Mouse (Mus musculus): ENCODE measurements around the gene Ctnnd1.
"Not testable (repeated sequence)": the region's sequence is repeated elsewhere in the genome, so short reads cannot be mapped to it uniquely, and the experiment has no call there.

Gene Ctnnd1

DNA sequence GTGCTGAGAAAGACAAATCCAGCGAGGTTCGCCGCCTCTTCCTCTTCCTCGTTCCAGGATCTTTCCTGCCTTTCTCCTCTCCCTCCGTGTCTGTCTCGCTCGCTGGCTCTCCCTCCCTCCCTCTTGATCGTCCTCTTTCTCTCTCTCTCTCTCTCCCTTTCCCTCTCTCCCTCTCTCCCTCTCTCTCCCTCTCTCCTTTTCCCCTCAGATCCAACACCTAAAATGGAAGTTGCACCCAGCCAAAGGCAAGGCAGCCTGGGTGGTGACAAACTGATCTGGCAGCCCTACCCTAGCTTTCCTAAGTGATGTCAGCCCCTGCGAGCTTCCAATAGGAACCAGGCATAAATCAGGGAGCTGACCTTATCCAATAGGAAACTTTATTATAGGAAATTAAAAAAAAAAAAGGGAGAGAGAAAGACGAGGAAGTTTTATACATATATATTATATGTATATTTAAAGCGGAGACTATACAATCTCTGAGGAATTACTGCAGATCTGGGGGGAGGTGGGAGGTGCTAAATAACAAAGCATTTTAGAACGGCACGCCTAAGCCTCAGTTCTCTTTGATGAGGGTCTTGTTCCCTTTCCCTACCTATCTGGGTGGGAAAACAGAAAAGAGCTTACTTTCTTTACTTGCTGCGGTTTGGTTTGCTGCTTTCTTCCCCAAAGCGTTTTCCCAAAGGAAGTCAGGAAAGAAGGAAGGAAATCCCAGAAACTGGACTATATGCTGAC is at the start of gene Ctnnd1:
Gene Ctnnd1 (minus strand): TSS at position 302 of the 732 bp plus-strand sequence.
- in situ Hi-C loops (cut with MboI; ENCODE audit: low sequenced_read_pairs): no loop called here

DNA sequence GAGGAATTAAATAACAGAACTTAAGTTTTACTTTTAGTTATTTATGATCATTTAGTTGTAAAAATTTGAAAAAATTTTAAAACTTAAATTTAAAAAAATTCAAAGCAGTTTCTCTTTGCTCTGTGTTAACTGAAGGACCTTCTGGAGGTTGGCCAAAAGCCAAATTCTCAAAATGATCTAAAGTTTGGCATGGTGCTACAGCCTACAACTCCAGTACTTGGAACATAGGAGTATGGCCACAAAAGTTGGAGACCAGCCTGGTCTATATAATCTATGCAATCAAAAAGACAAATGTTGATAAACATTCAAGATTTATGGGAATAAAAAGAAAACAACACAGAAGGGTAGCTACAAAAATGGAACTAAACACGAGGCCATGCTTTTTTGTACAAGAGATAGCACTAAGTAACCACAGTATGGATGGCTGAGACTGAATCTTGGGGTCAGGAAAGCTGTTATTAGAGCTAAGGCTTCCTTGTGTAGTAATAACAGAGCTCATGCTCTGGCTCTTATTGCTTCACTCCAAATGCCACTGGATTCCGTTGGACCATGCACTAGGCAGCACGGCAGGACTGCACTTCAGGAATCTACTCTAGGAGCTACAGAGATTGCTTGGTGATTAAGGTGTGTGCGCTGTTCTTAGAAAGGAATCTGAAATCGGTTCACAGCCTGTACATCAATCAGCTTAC is 44.6 kb upstream of the Ctnnd1 start:
- in situ Hi-C loops (cut with MboI; ENCODE audit: low sequenced_read_pairs): no loop called here

DNA sequence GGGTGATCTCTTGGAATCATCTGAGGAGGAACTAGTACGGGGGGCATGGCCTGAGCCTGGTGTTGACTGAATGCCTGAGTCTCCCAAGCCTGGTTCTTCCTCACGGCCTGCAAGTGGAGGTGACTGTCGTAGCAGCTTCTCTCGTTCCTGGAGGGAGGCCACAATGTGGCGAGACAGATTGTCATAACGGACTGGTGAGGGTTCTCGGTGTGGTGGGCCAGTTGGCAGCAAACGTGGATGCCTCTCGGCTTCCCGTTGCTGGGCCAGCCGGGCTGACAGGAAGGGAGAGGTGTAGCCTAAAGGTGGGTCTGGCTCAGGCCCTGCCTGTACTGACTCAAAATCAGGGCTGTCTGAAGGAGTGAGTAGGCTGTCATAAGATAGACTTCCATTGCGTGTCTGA is 39.5 kb upstream of the Ctnnd1 start:
- in situ Hi-C loops (cut with MboI; ENCODE audit: low sequenced_read_pairs): no loop called here

DNA sequence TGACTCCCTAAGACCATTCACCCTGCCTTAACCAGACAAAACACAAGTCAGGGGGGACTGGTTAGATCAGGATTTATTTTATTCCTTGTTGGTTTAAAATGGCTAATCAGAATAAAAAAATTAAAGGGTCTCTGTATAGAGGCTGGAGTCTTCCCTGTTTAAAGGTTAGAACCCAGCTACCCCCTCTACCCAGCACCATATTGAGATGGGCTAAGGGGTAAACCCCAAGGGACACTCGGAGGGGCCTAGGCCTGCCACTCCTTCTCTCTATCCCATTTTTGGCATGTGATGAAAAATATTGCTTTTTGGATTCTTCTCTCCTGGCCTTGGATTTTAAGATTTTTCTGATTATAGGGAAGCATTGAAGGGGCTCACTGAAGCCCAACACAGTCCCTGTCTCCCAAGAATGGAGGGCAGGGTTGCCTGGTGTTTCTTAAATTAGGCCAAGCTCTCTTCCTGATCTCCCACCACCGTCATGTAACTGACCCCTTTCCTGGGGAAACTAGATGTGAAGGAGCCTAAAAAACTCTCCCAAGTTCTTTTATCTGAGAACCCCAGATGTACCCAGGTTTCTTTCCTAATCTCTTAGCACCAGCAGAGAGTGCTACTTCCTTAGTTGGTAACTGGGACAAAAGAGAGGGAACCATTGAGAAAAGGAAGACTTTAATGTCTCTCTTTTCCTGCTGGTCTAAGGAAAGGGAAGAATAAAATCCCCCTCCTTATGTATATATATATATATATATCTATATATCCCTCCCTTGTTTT is 37.7 kb upstream of the Ctnnd1 start:
- in situ Hi-C loops (cut with MboI; ENCODE audit: low sequenced_read_pairs): no loop called here

DNA sequence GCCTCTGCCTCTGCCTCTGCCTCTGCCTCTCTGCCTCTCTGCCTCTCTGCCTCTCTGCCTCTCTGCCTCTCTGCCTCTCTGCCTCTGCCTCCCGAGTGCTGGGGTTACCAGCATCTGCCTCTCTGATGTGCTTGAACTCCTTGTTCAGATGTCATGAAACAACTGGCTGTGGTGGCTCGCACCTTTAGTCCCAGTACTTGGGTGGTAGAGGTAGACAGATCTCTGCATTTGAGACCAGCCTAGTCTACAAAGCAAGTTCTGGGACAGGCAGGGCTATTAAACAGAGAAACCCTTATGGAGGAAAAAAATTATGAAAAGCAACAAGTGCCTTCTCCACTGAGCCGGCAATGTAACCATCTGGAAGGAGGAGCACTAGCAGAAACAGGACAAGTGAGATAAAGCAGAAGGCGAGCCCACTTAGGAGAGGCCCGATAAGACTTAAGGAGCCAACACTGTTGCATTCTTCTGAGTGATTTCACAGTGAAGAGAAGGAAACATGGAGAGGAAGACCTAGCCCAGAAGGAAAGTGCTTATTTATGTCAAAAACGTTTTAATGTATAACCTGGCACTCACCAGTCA is 32.1 kb upstream of the Ctnnd1 start:
- in situ Hi-C loops (cut with MboI; ENCODE audit: low sequenced_read_pairs): no loop called here

DNA sequence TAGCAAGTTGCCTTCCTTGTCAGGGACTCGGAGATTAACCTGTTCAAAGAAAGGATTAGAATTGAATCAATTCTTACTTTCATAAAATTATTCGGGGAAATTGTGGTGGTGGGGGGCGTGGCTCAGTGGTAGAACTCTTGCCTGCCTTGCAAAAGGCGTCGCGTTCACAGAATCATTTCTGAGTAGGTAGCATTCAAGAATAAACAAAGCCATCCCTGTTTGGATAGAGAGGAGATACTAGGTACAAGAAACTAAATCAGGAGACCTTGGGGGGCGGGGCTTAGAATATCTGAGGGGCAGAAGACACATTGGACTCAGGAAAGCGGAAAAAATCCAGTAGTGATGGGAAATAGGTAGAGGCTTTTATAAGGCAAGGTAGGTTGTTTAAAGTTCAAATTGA is 28.5 kb upstream of the Ctnnd1 start, which contains the start of gene Tmx2:
Gene Tmx2 (minus strand): TSS at position 125 of the 400 bp plus-strand sequence.
- in situ Hi-C loops (cut with MboI; ENCODE audit: low sequenced_read_pairs): no loop called here

DNA sequence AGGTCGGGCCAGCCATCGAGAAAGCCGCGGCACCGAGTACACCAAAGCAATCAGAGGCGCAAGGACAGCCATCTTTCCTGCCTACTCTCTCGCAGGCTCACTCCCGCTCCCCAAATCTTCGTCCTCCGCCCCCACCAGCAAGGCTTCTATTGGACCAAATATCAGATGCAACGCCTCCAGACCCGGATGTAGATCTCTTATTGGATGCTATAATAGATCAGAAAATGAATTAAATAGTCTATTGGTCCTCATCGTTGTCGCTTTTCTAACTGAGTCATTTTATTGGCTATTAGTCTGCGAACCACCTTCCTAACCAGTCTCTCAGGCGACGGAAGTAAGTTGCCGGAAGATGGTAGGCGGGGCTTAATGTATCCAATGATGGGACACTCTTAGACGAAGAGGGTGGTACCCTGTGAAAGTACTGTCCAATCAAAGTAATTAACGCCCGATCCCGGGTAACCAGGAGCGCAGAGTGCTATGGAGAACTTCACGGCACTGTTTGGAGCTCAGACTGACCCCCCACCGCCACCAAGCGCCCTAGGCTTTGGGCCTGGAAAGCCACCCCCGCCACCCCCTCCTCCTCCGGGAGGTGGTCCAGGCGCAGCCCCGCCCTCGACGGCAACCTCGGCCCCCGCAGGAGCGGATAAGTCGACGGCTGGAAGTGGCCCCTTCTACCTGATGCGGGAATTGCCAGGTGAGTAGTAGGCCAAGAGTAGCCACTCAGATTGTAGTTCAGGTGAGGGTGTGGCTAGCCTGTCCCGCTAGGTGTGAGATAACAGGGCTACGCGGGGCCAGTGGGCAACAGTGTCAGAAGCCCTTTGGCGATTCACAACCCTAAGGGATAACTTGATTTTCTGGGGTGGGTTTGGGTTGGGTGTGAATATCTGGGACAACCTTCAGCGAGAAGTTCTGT is 27.7 kb upstream of the Ctnnd1 start, which contains the start of the genes Gm28635 and Med19:
Gene Gm28635 (minus strand): TSS at position 74 of the 913 bp plus-strand sequence.
Gene Med19 (plus strand): TSS at position 435 of the 913 bp plus-strand sequence.
- in situ Hi-C loops (cut with MboI; ENCODE audit: low sequenced_read_pairs): no loop called here

DNA sequence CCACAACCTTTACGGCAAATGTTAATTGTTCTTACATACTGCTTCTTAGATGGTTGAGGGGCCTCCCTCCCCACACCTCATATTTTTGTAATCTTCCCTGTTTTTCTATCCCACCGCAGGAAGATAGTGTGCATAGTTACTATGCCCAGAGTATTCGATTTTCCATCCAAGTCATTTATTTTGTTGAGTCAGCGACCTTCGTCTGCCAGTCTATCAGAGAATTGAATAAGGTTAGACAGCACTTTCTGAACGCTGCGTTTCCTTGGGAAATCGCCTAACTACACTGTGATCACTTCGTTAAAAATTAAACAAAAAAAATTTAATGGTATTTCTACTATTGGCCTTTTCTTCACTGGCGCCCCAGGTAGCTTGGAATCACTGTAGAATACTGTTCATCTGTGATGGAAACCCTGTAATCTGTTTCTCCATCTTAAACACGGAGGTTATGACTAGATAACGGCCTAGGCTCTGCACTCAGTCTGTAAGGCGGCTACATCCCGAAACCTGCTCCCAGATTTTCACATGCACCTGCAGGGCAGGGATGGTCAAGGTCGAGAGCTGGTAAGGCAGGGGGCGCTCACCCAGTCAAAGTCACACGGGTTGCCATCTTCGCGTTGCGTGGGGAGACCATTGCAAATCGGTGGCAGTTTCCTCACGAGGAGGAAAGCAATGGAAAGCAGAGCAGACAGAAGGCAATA is 26.9 kb upstream of the Ctnnd1 start:
- in situ Hi-C loops (cut with MboI; ENCODE audit: low sequenced_read_pairs): no loop called here

DNA sequence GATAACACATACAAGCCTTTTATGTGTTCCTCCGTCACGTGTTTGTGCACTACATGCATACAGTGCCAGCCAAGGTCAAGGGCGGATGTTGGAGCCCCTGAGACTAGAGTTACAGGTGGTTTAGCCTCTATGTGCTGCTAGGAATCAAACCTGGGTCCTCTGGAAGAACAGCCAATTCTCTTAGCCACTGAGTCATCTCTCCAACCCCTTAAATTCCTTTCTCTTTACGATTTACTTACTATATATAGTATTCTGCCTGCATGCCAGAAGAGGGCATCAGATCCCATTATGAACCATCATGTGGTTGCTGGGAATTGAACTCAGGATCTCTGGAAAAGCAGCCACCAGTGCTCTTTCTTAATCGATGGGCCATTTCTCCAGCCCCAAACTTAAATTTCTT is 21.0 kb upstream of the Ctnnd1 start:
- in situ Hi-C loops (cut with MboI; ENCODE audit: low sequenced_read_pairs): not testable (repeated sequence)

DNA sequence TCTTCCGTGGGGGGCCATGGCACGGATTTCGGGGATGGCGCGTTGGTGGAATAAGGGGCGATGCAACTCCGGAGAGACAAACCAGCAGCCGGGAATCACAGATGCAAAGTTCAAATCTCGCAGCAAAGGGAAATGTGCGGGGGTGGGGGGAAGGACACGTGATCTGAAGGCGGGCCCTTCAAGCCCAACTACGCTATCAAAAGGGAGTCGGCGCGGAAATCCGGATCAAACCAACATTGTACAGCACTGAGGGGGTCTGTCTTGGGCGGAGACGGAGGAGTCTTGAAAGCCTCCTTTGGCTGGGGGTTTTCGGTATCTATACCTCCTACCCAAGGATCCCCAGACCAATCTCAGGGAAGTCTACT is 20.0 kb upstream of the Ctnnd1 start, which contains the start of gene Selenoh:
Gene Selenoh (minus strand): TSS at position 202 of the 365 bp plus-strand sequence.
- in situ Hi-C loops (cut with MboI; ENCODE audit: low sequenced_read_pairs): no loop called here

DNA sequence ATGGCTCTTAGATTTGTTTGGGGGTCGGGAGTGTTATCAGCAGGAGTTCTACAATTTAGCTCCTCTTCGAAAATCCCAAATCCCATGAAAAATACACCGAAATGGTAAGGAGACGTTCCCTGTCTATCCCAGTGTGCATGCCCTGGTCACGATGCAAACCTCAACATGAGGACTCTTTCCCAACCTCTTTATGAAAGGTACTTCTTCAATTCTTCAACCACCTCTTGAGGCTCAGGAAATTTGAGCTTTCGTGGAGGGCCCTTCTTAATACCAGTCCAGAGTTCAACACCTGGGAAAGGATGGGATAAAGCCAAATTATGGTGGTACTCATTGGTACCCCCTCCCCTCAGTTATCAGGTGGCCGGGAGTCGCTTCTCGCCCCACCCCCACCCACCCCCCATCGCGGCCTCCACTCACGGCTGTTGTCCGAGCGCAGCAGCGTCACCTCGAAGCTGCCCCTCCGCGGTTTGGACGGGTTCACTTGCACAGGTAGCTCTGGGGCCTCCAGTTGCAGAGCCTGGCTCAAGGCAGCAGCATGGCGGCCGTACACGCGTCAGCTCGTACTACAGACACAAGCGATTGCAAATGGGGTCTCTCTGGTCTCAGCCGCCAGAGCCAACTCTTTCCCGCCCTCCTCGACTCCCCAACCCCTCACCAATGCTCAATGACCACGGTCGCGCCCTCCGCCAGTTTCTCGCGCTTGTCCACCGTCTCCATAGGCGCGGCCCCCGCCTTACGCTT is 19.4 kb upstream of the Ctnnd1 start:
- in situ Hi-C loops (cut with MboI; ENCODE audit: low sequenced_read_pairs): loop anchor here (10.0 kb wide), 1 partner anchor 215 kb away; no protein-coding TSS in a partner anchor

DNA sequence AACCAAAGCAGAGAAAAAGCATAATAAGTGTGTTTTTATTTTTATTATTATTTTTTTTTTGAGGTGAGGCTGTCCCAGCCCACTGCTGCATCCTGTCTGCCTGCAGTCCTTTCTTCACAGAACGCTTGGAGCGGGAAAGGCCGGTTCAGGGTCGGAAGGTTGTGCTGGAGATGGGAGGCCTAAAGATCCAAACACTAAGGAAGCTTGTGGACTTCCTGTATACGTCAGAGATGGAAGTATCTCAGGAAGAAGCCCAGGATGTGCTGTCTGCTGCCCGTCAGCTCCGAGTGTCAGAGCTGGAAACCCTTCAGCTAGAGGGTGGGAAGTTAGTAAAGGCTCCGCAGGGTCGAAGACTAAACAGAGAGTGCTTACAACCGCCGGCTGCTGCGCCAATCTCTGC is 15.5 kb upstream of the Ctnnd1 start:
- in situ Hi-C loops (cut with MboI; ENCODE audit: low sequenced_read_pairs): loop anchor here (10.0 kb wide), 1 partner anchor 211 kb away; no protein-coding TSS in a partner anchor

DNA sequence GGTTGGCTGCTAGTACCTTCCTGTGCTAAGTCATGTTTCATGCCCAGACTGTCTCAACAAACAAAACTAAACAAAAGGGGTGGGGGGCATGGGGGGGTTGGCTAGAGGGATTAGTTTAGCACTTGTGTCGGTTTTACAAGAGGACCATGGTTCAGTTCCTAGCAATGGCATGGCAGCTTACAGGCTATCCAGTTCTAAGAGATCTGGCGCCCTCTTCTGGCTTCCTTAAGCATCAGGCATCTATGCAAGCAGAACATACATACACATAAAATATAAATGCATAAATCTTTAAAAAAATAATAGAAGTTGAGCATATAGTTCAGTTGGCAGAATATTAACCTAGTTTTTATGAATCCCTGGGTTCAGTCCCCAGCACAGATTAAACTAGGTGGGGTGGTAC is 12.3 kb upstream of the Ctnnd1 start:
- in situ Hi-C loops (cut with MboI; ENCODE audit: low sequenced_read_pairs): loop anchor here (10.0 kb wide), 1 partner anchor 208 kb away; no protein-coding TSS in a partner anchor

DNA sequence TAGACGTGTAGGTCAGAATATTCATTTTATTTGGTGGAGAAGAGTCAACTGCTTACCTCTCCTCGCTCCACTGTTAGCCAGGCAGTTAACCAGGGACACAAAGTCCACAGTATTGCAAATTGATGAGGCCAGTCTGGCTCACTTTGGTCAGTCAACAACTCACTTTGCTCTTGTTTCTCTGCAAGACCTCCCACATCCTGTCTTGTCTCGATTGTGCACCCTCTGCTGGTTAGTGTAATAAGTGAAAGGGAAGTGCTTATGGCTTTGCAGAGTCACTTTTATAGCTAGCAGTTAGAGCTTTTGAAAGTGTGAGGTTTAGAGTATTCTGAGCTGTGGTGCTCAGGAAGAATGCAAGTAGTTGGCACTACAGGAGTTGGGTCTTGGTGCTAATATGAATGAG is 9.7 kb upstream of the Ctnnd1 start:
- in situ Hi-C loops (cut with MboI; ENCODE audit: low sequenced_read_pairs): loop anchor here (10.0 kb wide), 1 partner anchor 205 kb away; no protein-coding TSS in a partner anchor

DNA sequence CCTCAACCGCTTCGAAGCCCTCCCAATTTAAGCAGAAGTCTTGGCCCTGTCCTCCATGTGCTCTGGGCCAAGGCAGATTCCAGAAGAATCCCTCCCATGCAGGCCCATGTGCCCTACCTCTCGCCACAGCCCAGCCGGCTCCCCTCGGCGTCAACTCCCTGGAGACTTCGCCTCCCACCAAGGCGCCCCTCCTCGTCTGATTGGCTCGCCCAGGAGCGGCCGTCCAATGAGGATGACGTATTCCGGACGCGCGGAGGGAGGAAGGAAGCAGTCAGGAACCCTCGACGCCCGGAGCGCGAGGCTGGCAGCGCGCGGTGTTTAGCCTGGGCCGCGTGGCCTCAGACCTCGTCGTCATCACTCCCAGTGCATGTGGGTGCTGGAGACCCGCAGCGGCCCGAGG is 8.2 kb upstream of the Ctnnd1 start, which contains the start of gene Btbd18:
Gene Btbd18 (plus strand): TSS at position 274 of the 400 bp plus-strand sequence.
- in situ Hi-C loops (cut with MboI; ENCODE audit: low sequenced_read_pairs): no loop called here

DNA sequence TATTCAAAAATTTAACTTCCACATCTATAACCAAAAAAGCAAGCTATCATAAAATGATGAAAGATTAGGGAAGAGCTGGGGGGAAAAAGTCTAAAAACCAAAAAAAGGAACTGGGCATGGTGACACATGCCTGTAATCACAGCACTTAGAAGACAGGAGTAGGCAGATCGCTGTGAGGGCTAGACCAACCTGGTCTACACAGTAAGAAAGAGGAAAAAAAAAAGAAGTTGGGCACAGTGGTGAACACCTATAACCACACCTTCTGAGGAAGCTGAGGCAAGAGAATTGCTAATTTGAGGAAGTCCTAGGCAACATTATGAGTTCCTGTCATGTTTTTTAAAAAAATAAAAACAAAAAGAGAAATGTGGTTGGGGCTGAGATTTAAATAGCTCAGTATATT is 5.3 kb upstream of the Ctnnd1 start:
- in situ Hi-C loops (cut with MboI; ENCODE audit: low sequenced_read_pairs): no loop called here

DNA sequence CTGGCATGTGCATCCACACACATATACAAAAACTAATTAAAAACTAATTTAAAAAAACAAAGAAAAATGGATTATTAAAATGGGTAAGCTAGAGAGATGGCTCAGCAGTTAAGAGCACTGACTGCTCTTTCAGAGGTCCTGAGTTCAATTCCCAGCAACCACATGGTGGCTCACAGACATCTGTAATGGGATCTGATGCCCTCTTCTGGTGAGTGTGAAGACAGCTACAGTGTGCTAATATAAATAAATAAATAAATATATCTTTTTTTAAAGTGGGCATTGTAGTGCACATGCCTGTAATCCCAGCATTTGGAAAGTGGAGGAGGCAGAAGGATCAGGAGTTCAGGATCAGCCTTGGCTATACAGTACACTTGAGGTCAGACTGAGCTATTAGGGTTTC is 2.8 kb upstream of the Ctnnd1 start:
- in situ Hi-C loops (cut with MboI; ENCODE audit: low sequenced_read_pairs): no loop called here

DNA sequence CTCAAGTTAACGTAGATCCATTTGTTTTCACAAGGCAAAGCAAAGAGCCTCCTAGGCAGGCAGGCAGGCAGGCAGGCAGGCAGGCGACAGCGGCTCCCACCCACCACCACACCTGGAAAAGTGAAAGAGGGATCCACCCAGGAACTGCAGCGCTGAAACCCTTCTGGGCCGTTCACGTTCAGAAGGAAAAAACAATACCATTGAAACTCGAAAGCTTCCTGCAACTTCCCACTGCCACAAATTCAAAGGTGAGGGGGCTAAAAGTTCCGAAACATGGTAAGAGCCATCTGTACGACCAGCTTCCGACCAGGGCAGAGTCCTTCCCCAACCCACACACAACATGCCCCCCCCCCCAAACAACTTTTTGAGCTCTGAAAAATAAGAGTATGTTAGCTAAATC is 891 bp downstream of the Ctnnd1 start:
- in situ Hi-C loops (cut with MboI; ENCODE audit: low sequenced_read_pairs): no loop called here

All from CH12F3 (cell line).